Mouse (Mus musculus): ENCODE measurements at regions not wholly inside any gene's neighbourhood (a gene's known extent, or its start where the extent isn't known, plus 50 kb on each side); places are given as distances from the start of the nearest gene placed in this dataset.
"Not testable (repeated sequence)": the region's sequence is repeated elsewhere in the genome, so short reads cannot be mapped to it uniquely, and the experiment has no call there.

- DNase-seq; intact Hi-C loops (cut with DNase I): not testable (repeated sequence)
Measured at GRCm38 (mm10) chr6:112564119-112564518, 74.4 kb upstream of the Oxtr start.

- DNase-seq; intact Hi-C loops (cut with DNase I): not testable (repeated sequence)
Measured at GRCm38 (mm10) chr6:112563659-112564058, 73.9 kb upstream of the Oxtr start.

- no peak for DNase-seq
- intact Hi-C loops (cut with DNase I), result no loop called here
Measured at GRCm38 (mm10) chr6:112562039-112562438, 72.3 kb upstream of the Oxtr start.

- intact Hi-C loops (cut with DNase I), result no loop called here
- DNase-seq, result no peak
Measured at GRCm38 (mm10) chr6:112561568-112561967, 71.8 kb upstream of the Oxtr start.

- intact Hi-C loops (cut with DNase I), result no loop called here
- DNase-seq, result no peak
Measured at GRCm38 (mm10) chr6:112559549-112559948, 69.8 kb upstream of the Oxtr start.

- intact Hi-C loops (cut with DNase I), result no loop called here
- no peak for DNase-seq
Measured at GRCm38 (mm10) chr6:112557516-112557915, 67.8 kb upstream of the Oxtr start.

GRCm38 (mm10) chr6:112556401-112557165 is 66.8 kb upstream of the Oxtr start:
- intact Hi-C loops (cut with DNase I), result no loop called here
- no peak for DNase-seq

GRCm38 (mm10) chr6:112554091-112554490 is 64.3 kb upstream of the Oxtr start:
- DNase-seq, result no peak
- intact Hi-C loops (cut with DNase I), result no loop called here

GRCm38 (mm10) chr6:112553231-112553920 is 63.6 kb upstream of the Oxtr start:
- intact Hi-C loops (cut with DNase I), result no loop called here
- DNase-seq, result no peak

GRCm38 (mm10) chr6:112552560-112552959 is 62.8 kb upstream of the Oxtr start:
- DNase-seq, result peak; percentile 47 to 52

GRCm38 (mm10) chr6:112551298-112551697 is 61.6 kb upstream of the Oxtr start:
- no peak for DNase-seq
- intact Hi-C loops (cut with DNase I), result no loop called here

More at GRCm38 (mm10) chr6:112552560-112552959, 62.8 kb upstream of the Oxtr start:
- intact Hi-C loops (cut with DNase I), result no loop called here

GRCm38 (mm10) chr6:112547251-112547650 is 57.5 kb upstream of the Oxtr start:
- DNase-seq, result no peak
- intact Hi-C loops (cut with DNase I), result no loop called here

GRCm38 (mm10) chr6:112546033-112546432 is 56.3 kb upstream of the Oxtr start:
- DNase-seq, result no peak
- intact Hi-C loops (cut with DNase I), result no loop called here

GRCm38 (mm10) chr6:112544315-112544714 is 54.6 kb upstream of the Oxtr start:
- DNase-seq, result peak; percentile 23 to 26
- intact Hi-C loops (cut with DNase I), result no loop called here

- intact Hi-C loops (cut with DNase I), result no loop called here
Measured at GRCm38 (mm10) chr6:112542692-112543091, 52.9 kb upstream of the Oxtr start.

More at GRCm38 (mm10) chr6:112542692-112543091, 52.9 kb upstream of the Oxtr start:
- DNase-seq, result no peak

All from heart, postnatal 10 days (tissue).